ENCODE assay signal across 8 mouse cellular contexts in genomic region chr2:68863561-68863960, GRCm38 (mm10). TPM values are rescaled to one million over a fixed set of nuclear protein-coding genes. Genes with fewer than 3 reads are reported as not detected.
A peak's percentile ranks its signal among the peaks of the same experiment; 100 is the strongest.
DNase-seq lines count a peak whose midpoint lies in the region; ATAC-seq lines count a peak whose summit lies in the region.

No protein-coding gene starts in this region.

- H3K36me3 ChIP-seq in heart, embryonic 16.5 days (ENCODE audit: control insufficient read depth, insufficient read depth) = no peaks in the 10 kb centered on the region
- H3K36me3 ChIP-seq in embryonic facial prominence, embryonic 10.5 days (replicated peaks) = no peaks in the 10 kb centered on the region
- H3K36me3 ChIP-seq in hindbrain, embryonic 14.5 days (replicated peaks; ENCODE audit: control insufficient read depth, insufficient read depth) = no peaks in the 10 kb centered on the region
- H3K36me3 ChIP-seq in midbrain, embryonic 14.5 days (ENCODE audit: control insufficient read depth, insufficient read depth, low read length) = no peaks in the 10 kb centered on the region

- H3K4me1 ChIP-seq in heart, embryonic 16.5 days (ENCODE audit: control insufficient read depth, insufficient read depth, low read length) = peaks cover 16% of the 10 kb centered on the region
- H3K4me1 ChIP-seq in embryonic facial prominence, embryonic 10.5 days = peaks cover 35% of the 10 kb centered on the region
- H3K4me1 ChIP-seq in hindbrain, embryonic 14.5 days (replicated peaks; ENCODE audit: control insufficient read depth, insufficient read depth, low read length) = peaks cover 17% of the 10 kb centered on the region; the same call in 1 of the 2 replicates
- peaks cover 11% of the 10 kb centered on the region for H3K4me1 ChIP-seq in midbrain, embryonic 14.5 days (ENCODE audit: control insufficient read depth, insufficient read depth, low read length)

- 36% methylated on average over 6 of the region's 6 CpGs for WGBS in heart, embryonic 16.5 days
- 53% methylated on average over 6 of the region's 6 CpGs for WGBS in embryonic facial prominence, embryonic 10.5 days
- 26% methylated on average over 6 of the region's 6 CpGs for WGBS in hindbrain, embryonic 14.5 days
- 61% methylated on average over 6 of the region's 6 CpGs for WGBS in midbrain, embryonic 14.5 days

- intact Hi-C loops in heart, postnatal 36 days (cut with DNase I) = loop anchor here (5.0 to 10.0 kb wide), 3 partner anchors 84 to 399 kb away; no protein-coding TSS in a partner anchor
- intact Hi-C loops in left cerebral cortex, postnatal 10 days (cut with DNase I) = loop anchor here (5.0 to 10.0 kb wide), 3 partner anchors 76 to 191 kb away; no protein-coding TSS in a partner anchor

- no peak overlapping the region for H3K9ac ChIP-seq in heart, embryonic 16.5 days (ENCODE audit: low read length)
- peak overlapping the region; percentile 97 for H3K9ac ChIP-seq in hindbrain, embryonic 14.5 days
- peak overlapping the region; percentile 96 for H3K9ac ChIP-seq in midbrain, embryonic 14.5 days (replicated peaks; ENCODE audit: low read length)

- no peak for ATAC-seq in heart, embryonic 16.5 days (replicated peaks; ENCODE audit: extremely low read depth, insufficient read depth, low FRiP score)
- ATAC-seq in hindbrain, embryonic 14.5 days (ENCODE audit: low FRiP score) = no peak
- no peak for ATAC-seq in midbrain, embryonic 14.5 days (ENCODE audit: low FRiP score, low TSS enrichment)

- peak overlapping the region; percentile 84 for H3K4me2 ChIP-seq in heart, embryonic 16.5 days (ENCODE audit: low read depth, low read length)
- peak overlapping the region; percentile 67 for H3K4me2 ChIP-seq in hindbrain, embryonic 14.5 days (replicated peaks)
- peak overlapping the region; percentile 79 for H3K4me2 ChIP-seq in midbrain, embryonic 14.5 days (ENCODE audit: low read length)

- peak overlapping the region; percentile 74 for H3K4me3 ChIP-seq in heart, embryonic 16.5 days (ENCODE audit: low read length)
- peak overlapping the region; percentile 85 for H3K4me3 ChIP-seq in embryonic facial prominence, embryonic 10.5 days
- H3K4me3 ChIP-seq in hindbrain, embryonic 14.5 days (replicated peaks; ENCODE audit: low read length) = peak overlapping the region; percentile 93
- H3K4me3 ChIP-seq in midbrain, embryonic 14.5 days (replicated peaks; ENCODE audit: low read depth, low read length) = peak overlapping the region; percentile 75

- no peaks in the 10 kb centered on the region for H3K9me3 ChIP-seq in heart, embryonic 16.5 days (replicated peaks; ENCODE audit: control insufficient read depth, low read length)
- H3K9me3 ChIP-seq in embryonic facial prominence, embryonic 10.5 days = no peaks in the 10 kb centered on the region
- H3K9me3 ChIP-seq in hindbrain, embryonic 14.5 days (ENCODE audit: control insufficient read depth, low read length) = no peaks in the 10 kb centered on the region
- H3K9me3 ChIP-seq in midbrain, embryonic 14.5 days (ENCODE audit: control insufficient read depth, low read length) = no peaks in the 10 kb centered on the region

- H3K27ac ChIP-seq in heart, embryonic 16.5 days (ENCODE audit: low read length) = no peak overlapping the region
- no peak overlapping the region for H3K27ac ChIP-seq in embryonic facial prominence, embryonic 10.5 days (replicated peaks)
- H3K27ac ChIP-seq in hindbrain, embryonic 14.5 days = peak overlapping the region; percentile 61
- no peak overlapping the region for H3K27ac ChIP-seq in midbrain, embryonic 14.5 days (replicated peaks; ENCODE audit: low read depth, low read length)

- no peak for DNase-seq in heart, postnatal 36 days
- DNase-seq in embryonic facial prominence, embryonic 10.5 days (ENCODE audit: low spot score) = no peak
- peak; percentile 37 for DNase-seq in hindbrain, embryonic 14.5 days (ENCODE audit: low spot score)
- peak; percentile 30 for DNase-seq in midbrain, embryonic 14.5 days
- DNase-seq in natural killer cell, adult 2 months (ENCODE audit: low spot score in 2 of 2) = no peak
- DNase-seq in right cerebral cortex, postnatal 14 days = no peak
- DNase-seq in left cerebral cortex, postnatal 10 days (ENCODE audit: extremely low spot score in 1 of 2, low spot score in 2 of 2) = no peak

- no peaks in the 10 kb centered on the region for H3K27me3 ChIP-seq in heart, embryonic 16.5 days (ENCODE audit: control insufficient read depth, insufficient read depth, low read length)
- peaks cover 15% of the 10 kb centered on the region for H3K27me3 ChIP-seq in embryonic facial prominence, embryonic 10.5 days (replicated peaks; ENCODE audit: low read depth, poor library complexity, severe bottlenecking)
- no peaks in the 10 kb centered on the region for H3K27me3 ChIP-seq in hindbrain, embryonic 14.5 days (ENCODE audit: control insufficient read depth, insufficient read depth, low read length)
- 0 out of 2 replicates have a peak, but pooled peaks cover 4% of the 10 kb centered on the region for H3K27me3 ChIP-seq in midbrain, embryonic 14.5 days (ENCODE audit: control insufficient read depth, insufficient read depth, low read length)

RNA-seq across cellular contexts. Expression of gene Cers6, which starts 2.3 kb away (rescaled TPM):
- polyA plus RNA-seq in heart, embryonic 16.5 days (2015; fragmentation: Nextera tagmentation; extraction: Ambion mirVana) = 22.3 and 22.8 TPM in 2 replicates
- 10 to 100 TPM in 1 of 2 experiments, 1 to 10 TPM in 1; 9.1 to 12.0 TPM for total RNA-seq in heart, postnatal 36 days (2021)
- 28.4 and 28.8 TPM in 2 replicates for polyA plus RNA-seq in embryonic facial prominence, embryonic 10.5 days (2016; fragmentation: Nextera tagmentation; extraction: Ambion mirVana)
- polyA plus RNA-seq in hindbrain, embryonic 14.5 days (2014; fragmentation: Nextera tagmentation; extraction: Ambion mirVana) = 80.1 and 81.4 TPM in 2 replicates
- 84.3 and 88.4 TPM in 2 replicates for polyA plus RNA-seq in midbrain, embryonic 14.5 days (2014; fragmentation: Nextera tagmentation; extraction: Ambion mirVana)
- 10 to 100 TPM; 63.9 to 67.0 TPM for total RNA-seq in left cerebral cortex, postnatal 10 days (2021)

Comparison
In these comparisons a context has a peak if more than half of its experiments do, and no peak if none do; other contexts are left out.
1. DNase-seq: peak in hindbrain, embryonic 14.5 days (single experiment) and midbrain, embryonic 14.5 days (single experiment); none in heart, postnatal 36 days (0 of 2), embryonic facial prominence, embryonic 10.5 days (single experiment), natural killer cell, adult 2 months (0 of 2), right cerebral cortex, postnatal 14 days (single experiment) and left cerebral cortex, postnatal 10 days (0 of 2).
2. Peak in every context shown above with its lines, with median percentiles within 50 percentile points of each other: H3K4me2 ChIP-seq and H3K4me3 ChIP-seq.